Mouse (Mus musculus) lung, postnatal 0 days (tissue): ENCODE results near the gene Tgtp1.
"Not testable (repeated sequence)": the region's sequence is repeated elsewhere in the genome, so short reads cannot be mapped to it uniquely, and the experiment has no call there.

Experiments
- CTCF ChIP-seq: IDR thresholded peaks from 2 replicates; pipeline ENCODE4 v1.5.1; 2016; ENCODE audit warnings: antibody characterized with exemption, mild to moderate bottlenecking
- EP300 ChIP-seq: IDR thresholded peaks from 2 replicates; pipeline ENCODE4 v1.6.1; 2016; ENCODE audit warnings: antibody characterized with exemption, mild to moderate bottlenecking, control low read depth

- TF ChIP-seq EP300, CTCF: not testable (repeated sequence)
Measured at GRCm38 (mm10) chr11:48980052-48980451, 13.9 kb downstream of the Tgtp1 start.
